Mouse (Mus musculus) hindbrain, embryonic 16.5 days (tissue): ENCODE measurements at regions not wholly inside any gene's neighbourhood (a gene's known extent, or its start where the extent isn't known, plus 50 kb on each side); places are given as distances from the start of the nearest gene placed in this dataset.

Source experiments
- ATAC-seq: fragments of 200-750 bp; cut with Nextera tagmentation; 2 replicates; pipeline ENCODE4 v1.8.0; 2017; ENCODE audit warnings: moderate TSS enrichment, moderate library complexity
- H3K27ac ChIP-seq: fragments of 300-500 bp; sonication (generic); 2 replicates; pipeline ENCODE4 v1.5.1; 2014; ENCODE audit warnings: low read depth, mild to moderate bottlenecking, control low read depth, low read length, moderate library complexity
- H3K27me3 ChIP-seq: fragments of 300-500 bp; sonication (generic); replicated peaks from 2 replicates; pipeline ENCODE4 v1.6.1; 2014; ENCODE audit warnings: low read length; ENCODE audit not compliant: control insufficient read depth, insufficient read depth
- H3K36me3 ChIP-seq: fragments of 300-500 bp; sonication (generic); 2 replicates; pipeline ENCODE4 v1.6.1; 2014; ENCODE audit warnings: mild to moderate bottlenecking, low read length, moderate library complexity, mixed read lengths; ENCODE audit not compliant: control insufficient read depth, insufficient read depth
- H3K4me1 ChIP-seq: fragments of 300-500 bp; sonication (generic); 2 replicates; pipeline ENCODE4 v1.6.1; 2014; ENCODE audit warnings: low read depth, low read length; ENCODE audit not compliant: control insufficient read depth, insufficient read depth
- H3K4me2 ChIP-seq: fragments of 300-500 bp; sonication (generic); 2 replicates; pipeline ENCODE4 v1.6.1; 2014; ENCODE audit warnings: mild to moderate bottlenecking, low read length, control low read depth, moderate library complexity
- H3K4me3 ChIP-seq: fragments of 300-500 bp; sonication (generic); 2 replicates; pipeline ENCODE4 v1.5.1; 2014; ENCODE audit warnings: mild to moderate bottlenecking, low read length, control low read depth, moderate library complexity
- H3K9ac ChIP-seq: fragments of 300-500 bp; sonication (generic); 2 replicates; pipeline ENCODE4 v1.6.1; 2014; ENCODE audit warnings: low read depth, mild to moderate bottlenecking, control low read depth, low read length, moderate library complexity
- H3K9me3 ChIP-seq: fragments of 300-500 bp; sonication (generic); 2 replicates; pipeline ENCODE4 v1.6.1; 2014; ENCODE audit warnings: mild to moderate bottlenecking, low read length, moderate library complexity; ENCODE audit not compliant: control insufficient read depth
- WGBS: fragments of 180-500 bp; shearing (Covaris S2); extraction: QIAGEN DNeasy Blood & Tissue Kit; methylation state at CpG from one replicate; pipeline ENCODE4 v1.1.7; 2014; 5-methylcytosine and 5-hydroxymethylcytosine counted together

DNA sequence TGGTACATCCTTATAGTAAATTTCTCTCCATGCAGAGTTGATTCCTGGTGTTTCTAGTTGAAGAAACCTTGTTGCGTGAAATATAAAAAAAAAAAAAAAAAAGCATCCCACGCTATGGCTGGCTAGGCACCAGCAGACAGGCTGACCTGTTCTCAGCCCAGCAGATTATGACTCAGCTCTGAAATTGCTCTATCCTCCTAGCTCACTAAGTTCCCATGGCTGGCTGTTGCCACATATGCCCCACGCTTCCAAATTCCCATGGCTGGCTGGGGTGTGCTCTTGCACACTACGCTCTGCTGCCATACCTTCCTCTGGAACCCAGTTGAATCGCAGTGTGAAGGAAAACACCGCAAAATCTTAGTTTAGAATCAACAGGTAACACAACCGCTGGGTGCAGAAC, 270.1 kb downstream of the Mid1ip1 start:
- H3K9me3 ChIP-seq = no peaks in the 10 kb centered on the region
- ATAC-seq = no peak
- no peaks in the 10 kb centered on the region for H3K36me3 ChIP-seq
- H3K27ac ChIP-seq = no peak overlapping the region
- H3K4me1 ChIP-seq = no peaks in the 10 kb centered on the region
- H3K9ac ChIP-seq = no peak overlapping the region
- H3K4me3 ChIP-seq = no peak overlapping the region
- no peaks in the 10 kb centered on the region for H3K27me3 ChIP-seq
- 96% methylated on average over 7 of the region's 7 CpGs for WGBS
- no peak overlapping the region for H3K4me2 ChIP-seq

DNA sequence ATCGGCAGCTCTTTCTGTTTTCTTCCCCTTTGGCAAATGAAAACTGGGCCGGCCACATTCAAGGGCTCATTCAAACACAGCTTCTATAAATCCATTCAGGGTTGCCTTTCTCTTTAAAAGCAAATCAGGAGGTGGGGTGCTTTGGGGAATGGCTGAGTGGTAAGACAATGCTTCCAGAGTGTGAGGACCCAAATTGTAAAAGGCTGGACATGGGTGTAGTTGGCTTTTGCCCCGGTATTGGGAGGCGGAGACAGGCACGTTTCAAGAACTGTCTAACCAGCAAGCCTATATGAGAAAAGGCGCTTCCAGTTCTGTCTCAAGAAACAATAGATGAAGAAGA, 277.0 kb downstream of the Mid1ip1 start:
- H3K27ac ChIP-seq = peak overlapping the region; percentile 76
- 23% methylated on average over 6 of the region's 6 CpGs for WGBS
- no peak overlapping the region for H3K4me3 ChIP-seq
- H3K36me3 ChIP-seq = no peaks in the 10 kb centered on the region
- H3K4me1 ChIP-seq = peaks cover 8% of the 10 kb centered on the region
- ATAC-seq = peak; percentile 55
- H3K4me2 ChIP-seq = peak overlapping the region; percentile 52
- H3K27me3 ChIP-seq = no peaks in the 10 kb centered on the region
- H3K9me3 ChIP-seq = no peaks in the 10 kb centered on the region
- no peak overlapping the region; the same call in 1 of the 2 replicates for H3K9ac ChIP-seq

DNA sequence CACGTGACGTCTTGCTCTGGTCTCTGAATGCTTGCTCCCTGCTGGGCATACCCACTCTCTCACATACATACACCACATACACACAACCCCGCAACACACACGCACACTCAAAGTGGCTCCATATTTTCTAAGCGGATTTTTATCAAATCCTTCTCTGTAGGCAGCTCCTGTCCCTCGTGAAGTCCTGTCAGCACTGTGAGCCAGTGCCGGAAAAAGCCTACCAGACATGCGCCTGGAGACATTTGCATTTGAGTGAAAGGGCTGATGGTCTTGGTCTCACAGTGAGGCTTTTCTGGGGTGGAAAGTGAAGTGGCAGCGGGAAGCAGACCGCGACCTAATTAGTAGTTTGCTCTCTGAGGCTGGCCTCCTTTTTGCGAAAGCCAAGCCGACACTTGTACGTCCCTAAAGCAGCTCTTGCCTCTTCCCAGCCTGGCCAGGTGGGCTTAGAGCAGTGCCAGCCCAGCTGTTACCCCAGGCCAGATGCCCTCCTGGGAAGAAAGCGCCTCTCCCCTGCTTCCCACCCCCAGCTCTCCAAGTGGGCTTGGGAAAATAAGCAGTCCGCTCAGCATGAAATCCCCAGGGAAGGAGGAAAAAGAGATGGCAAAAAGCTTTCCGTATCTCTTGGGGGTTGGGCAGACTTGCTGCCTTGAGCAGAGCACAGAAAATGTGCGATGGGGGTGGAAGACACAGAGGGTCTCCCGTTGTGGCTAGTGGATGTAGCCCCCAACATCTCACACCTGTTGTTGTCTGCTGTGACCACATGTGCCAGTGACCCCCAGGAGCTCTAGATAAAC, 277.6 kb downstream of the Mid1ip1 start:
- Histone ChIP-seq H3K36me3 (no peaks in the 10 kb centered on the region), H3K9me3 (no peaks in the 10 kb centered on the region), H3K4me3 (no peak overlapping the region; the same call in 1 of the 2 replicates), H3K4me2 (peak overlapping the region; percentile 52), H3K4me1 (peaks cover 8% of the 10 kb centered on the region), H3K27me3 (no peaks in the 10 kb centered on the region), H3K9ac (peak overlapping the region; percentile 38), H3K27ac (peak overlapping the region; percentile 76)
- peak; percentile 82 for ATAC-seq
- 15% methylated on average over 19 of the region's 19 CpGs for WGBS

DNA sequence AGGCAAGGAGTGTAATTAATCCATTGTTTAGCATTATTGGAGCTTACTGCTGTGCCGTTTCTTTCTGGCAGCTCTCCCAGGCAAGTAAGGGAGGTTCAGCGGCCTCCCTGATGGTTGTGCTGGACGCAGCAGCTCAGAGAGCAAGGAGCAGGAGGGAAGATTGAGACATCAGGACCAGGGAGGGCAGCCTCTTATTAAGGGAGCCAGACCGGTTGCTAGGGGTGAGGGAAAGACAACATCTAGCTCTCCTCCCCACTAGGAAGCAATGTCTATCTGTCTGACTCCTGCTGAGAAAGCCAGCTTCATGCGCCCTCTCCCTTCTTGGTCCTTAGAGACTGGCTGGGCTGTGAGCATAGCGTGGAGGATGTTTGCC, 278.2 kb downstream of the Mid1ip1 start:
- WGBS = 25% methylated on average over 6 of the region's 6 CpGs
- H3K9ac ChIP-seq = 0 out of 2 replicates have a peak overlapping the region, but pooled peaks have one; percentile 38
- peak overlapping the region; percentile 52 for H3K4me2 ChIP-seq
- H3K27ac ChIP-seq = peak overlapping the region; percentile 76
- H3K4me1 ChIP-seq = peaks cover 8% of the 10 kb centered on the region
- no peaks in the 10 kb centered on the region for H3K36me3 ChIP-seq
- H3K27me3 ChIP-seq = no peaks in the 10 kb centered on the region
- no peak overlapping the region for H3K4me3 ChIP-seq
- H3K9me3 ChIP-seq = no peaks in the 10 kb centered on the region
- ATAC-seq = peak; percentile 82

DNA sequence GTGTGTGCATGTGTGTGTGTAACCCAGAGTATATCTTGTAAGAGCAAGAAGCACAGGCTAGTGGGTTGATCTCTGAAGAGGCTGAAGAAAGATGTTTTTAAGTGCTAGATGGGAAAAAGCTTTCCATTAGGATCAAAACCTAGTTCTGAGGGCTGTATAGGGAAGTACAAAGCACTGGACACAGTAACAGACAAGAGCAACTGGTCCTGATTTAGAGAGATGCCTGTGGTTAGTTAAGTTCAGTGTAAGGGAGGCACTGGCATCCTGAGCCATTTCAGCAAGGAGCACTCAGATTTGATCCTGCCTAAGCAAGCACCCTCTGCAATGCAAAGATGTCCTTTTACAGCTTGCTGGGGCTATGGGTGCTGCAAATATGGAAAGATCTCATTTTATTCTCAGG, 280.1 kb downstream of the Mid1ip1 start:
- Histone ChIP-seq H3K4me1 (peaks cover 8% of the 10 kb centered on the region), H3K27me3 (no peaks in the 10 kb centered on the region), H3K27ac (no peak overlapping the region), H3K4me3 (no peak overlapping the region), H3K9me3 (no peaks in the 10 kb centered on the region), H3K36me3 (no peaks in the 10 kb centered on the region), H3K4me2 (no peak overlapping the region), H3K9ac (no peak overlapping the region)
- no peak for ATAC-seq

DNA sequence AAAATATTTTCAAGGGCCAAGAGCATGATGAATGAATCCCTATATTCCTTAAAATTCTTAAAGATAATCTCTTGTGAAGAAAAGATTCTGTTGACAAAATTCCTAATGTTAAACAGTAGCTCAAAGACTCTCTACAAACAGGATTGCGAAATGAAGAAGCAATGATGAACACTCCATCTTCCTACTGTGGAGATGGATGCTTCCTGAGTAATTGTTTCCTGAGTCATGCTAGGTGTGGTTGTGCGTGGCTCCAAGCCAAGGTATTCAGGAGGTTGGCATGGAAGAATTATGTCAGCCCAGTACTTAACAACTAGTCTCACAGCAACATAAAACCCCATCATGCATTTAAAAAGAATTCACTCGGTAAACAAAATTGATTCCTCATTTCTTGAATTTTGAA, 286.4 kb downstream of the Mid1ip1 start:
- Histone ChIP-seq H3K36me3 (no peaks in the 10 kb centered on the region), H3K4me1 (no peaks in the 10 kb centered on the region), H3K27ac (no peak overlapping the region), H3K27me3 (no peaks in the 10 kb centered on the region), H3K9me3 (no peaks in the 10 kb centered on the region), H3K9ac (no peak overlapping the region), H3K4me2 (no peak overlapping the region), H3K4me3 (no peak overlapping the region)
- WGBS = 85% methylated on average over 3 of the region's 3 CpGs
- ATAC-seq = no peak

DNA sequence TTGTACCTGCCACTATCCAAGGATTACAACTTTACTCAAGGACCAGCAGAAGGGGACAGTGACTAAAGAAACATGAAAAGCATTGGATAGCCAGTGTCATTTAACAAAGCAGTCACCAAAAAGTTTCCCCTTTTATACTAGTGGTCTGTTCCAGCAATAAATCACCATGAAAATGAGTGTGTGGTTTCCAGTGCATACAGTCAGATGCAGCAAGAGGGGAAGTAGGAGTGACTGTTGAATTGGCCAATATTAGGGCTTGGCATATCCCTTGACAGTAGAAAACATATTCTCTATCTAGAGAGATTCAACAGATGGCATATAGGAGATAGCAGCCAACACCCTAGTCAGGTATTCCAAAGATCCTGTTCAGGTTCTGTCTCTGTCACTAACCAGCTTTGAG, 259.8 kb upstream of the H2al1a start:
- no peak for ATAC-seq
- H3K4me3 ChIP-seq = no peak overlapping the region

DNA sequence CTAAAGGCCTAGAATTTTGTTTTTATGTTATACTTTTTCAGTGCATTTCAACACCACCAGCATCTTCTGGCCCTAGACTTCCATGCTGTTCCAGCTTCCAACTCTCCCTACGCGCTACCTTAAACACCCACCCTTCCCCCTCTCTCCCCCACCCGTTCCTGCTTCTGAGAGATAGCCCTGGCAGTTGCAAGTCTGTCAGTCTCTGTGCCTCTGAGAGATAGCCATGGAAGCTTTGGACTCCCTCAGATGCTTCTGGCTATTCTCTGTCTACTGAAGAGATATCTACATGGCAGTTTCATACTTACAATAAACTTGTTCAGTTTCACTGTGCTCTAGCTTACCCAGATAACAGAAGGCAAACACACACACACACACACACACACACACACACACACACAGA, 252.3 kb upstream of the H2al1a start:
- Histone ChIP-seq H3K4me1 (no peaks in the 10 kb centered on the region), H3K27ac (no peak overlapping the region), H3K4me3 (no peak overlapping the region), H3K4me2 (no peak overlapping the region), H3K36me3 (no peaks in the 10 kb centered on the region), H3K9me3 (no peaks in the 10 kb centered on the region), H3K9ac (no peak overlapping the region), H3K27me3 (no peaks in the 10 kb centered on the region)
- 91% methylated on average over 3 of the region's 3 CpGs for WGBS
- no peak for ATAC-seq

More for the DNA sequence above, 259.8 kb upstream of the H2al1a start:
- H3K27ac ChIP-seq = no peak overlapping the region
- no peaks in the 10 kb centered on the region for H3K9me3 ChIP-seq
- H3K4me1 ChIP-seq = no peaks in the 10 kb centered on the region
- H3K4me2 ChIP-seq = no peak overlapping the region
- H3K27me3 ChIP-seq = no peaks in the 10 kb centered on the region
- H3K36me3 ChIP-seq = no peaks in the 10 kb centered on the region
- H3K9ac ChIP-seq = no peak overlapping the region

DNA sequence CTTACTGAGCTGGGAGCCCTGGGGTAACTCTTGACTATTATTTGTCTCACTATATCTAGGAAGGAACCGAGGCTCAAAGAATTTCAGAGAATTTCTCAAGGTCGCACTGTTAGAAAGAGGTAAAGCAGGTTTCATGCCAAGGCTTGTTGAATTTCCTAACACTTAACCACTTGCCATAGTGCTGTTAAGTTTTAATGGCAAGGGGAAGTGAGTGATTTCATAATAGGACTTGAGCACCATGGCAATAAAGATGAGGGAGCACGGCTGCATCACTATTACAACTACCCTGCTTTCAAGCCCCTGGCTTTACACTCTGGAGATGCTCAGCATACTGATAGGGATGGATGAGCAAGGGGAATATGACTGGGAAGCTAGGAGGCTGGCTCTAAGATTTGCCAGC, 216.9 kb upstream of the H2al1a start:
- H3K27me3 ChIP-seq = no peaks in the 10 kb centered on the region
- no peak overlapping the region for H3K9ac ChIP-seq
- H3K9me3 ChIP-seq = no peaks in the 10 kb centered on the region
- H3K4me3 ChIP-seq = no peak overlapping the region
- H3K27ac ChIP-seq = no peak overlapping the region
- H3K4me2 ChIP-seq = no peak overlapping the region
- WGBS = 61% methylated on average over 3 of the region's 3 CpGs
- H3K4me1 ChIP-seq = no peaks in the 10 kb centered on the region
- H3K36me3 ChIP-seq = no peaks in the 10 kb centered on the region
- ATAC-seq = no peak

DNA sequence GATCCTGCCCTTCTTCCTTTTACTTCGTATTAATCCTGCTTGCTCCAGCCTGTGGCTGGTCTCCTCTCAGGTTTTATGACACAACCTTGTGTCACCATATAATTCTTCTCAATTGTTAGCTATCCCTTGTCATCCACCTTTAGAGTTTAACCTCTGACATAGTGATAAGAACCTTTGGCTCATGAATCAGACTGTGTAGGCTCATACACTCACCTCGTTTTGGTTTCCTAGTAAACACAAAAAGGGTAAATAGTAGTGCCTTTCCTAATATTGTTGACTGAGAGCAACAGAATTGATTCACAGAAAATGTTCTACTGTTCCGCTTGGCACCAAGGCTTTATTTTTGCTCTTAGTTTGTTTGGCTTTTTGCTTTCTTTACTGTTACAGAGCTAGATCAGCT, 216.2 kb upstream of the H2al1a start:
- 82% methylated on average over 3 of the region's 3 CpGs for WGBS
- H3K4me1 ChIP-seq = no peaks in the 10 kb centered on the region
- H3K9me3 ChIP-seq = no peaks in the 10 kb centered on the region
- no peak overlapping the region for H3K9ac ChIP-seq
- ATAC-seq = no peak
- no peaks in the 10 kb centered on the region for H3K36me3 ChIP-seq
- H3K4me3 ChIP-seq = no peak overlapping the region
- H3K4me2 ChIP-seq = no peak overlapping the region
- H3K27ac ChIP-seq = no peak overlapping the region
- no peaks in the 10 kb centered on the region for H3K27me3 ChIP-seq
